Mouse (Mus musculus): ENCODE data around the gene Ifna6. TPM values are rescaled to one million over a fixed set of nuclear protein-coding genes. Genes with fewer than 3 reads are reported as not detected.
"Not testable (repeated sequence)": the region's sequence is repeated elsewhere in the genome, so short reads cannot be mapped to it uniquely, and the experiment has no call there.

Ifna6 gene
- not detected in 2 replicates for total RNA-seq (2012; rRNA removed)
- polyA plus RNA-seq (2012; ENCODE audit: insufficient read depth in 1 of 2, insufficient read length in 2 of 2, low read depth in 1 of 2, low replicate concordance in 2 of 2, missing spikeins in 1 of 2): not detected

- H3K4me3 ChIP-seq (ENCODE audit: control insufficient read depth in 1 of 2, insufficient read depth in 1 of 2, low read depth in 2 of 2, low read length in 2 of 2); H3K4me1 ChIP-seq (ENCODE audit: control insufficient read depth in 1 of 2, insufficient read depth in 2 of 2, low read length in 2 of 2); H3K9me3 ChIP-seq (replicated peaks; ENCODE audit: insufficient read depth, low read length); H3K36me3 ChIP-seq (ENCODE audit: control insufficient read depth in 1 of 2, insufficient read depth in 2 of 2, low read length in 2 of 2); DNase-seq (ENCODE audit: low read depth, low spot score); H3K9ac ChIP-seq (ENCODE audit: control insufficient read depth, low read depth, low read length, poor library complexity, severe bottlenecking); H3K79me2 ChIP-seq (ENCODE audit: control insufficient read depth, insufficient read depth, low read length, poor library complexity); H3K27ac ChIP-seq (ENCODE audit: control insufficient read depth, low read depth, low read length); H3K27me3 ChIP-seq (ENCODE audit: control insufficient read depth in 1 of 2, insufficient read depth in 2 of 2, low read length in 2 of 2): not testable (repeated sequence)
Observed at GRCm38 (mm10) chr4:88827116-88827515, at the start of gene Ifna6. Gene Ifna6 (plus strand): TSS chr4:88827416.

GRCm38 (mm10) chr4:88779550-88779949 lies 47.7 kb upstream of the Ifna6 start, which contains the start of gene Gm13272:
Gene Gm13272 (plus strand): TSS chr4:88779850.
- H3K36me3 ChIP-seq (ENCODE audit: control insufficient read depth in 1 of 2, insufficient read depth in 2 of 2, low read length in 2 of 2); H3K79me2 ChIP-seq (ENCODE audit: control insufficient read depth, insufficient read depth, low read length, poor library complexity); H3K9ac ChIP-seq (ENCODE audit: control insufficient read depth, low read depth, low read length, poor library complexity, severe bottlenecking); H3K27me3 ChIP-seq (ENCODE audit: control insufficient read depth in 1 of 2, insufficient read depth in 2 of 2, low read length in 2 of 2); H3K4me1 ChIP-seq (ENCODE audit: control insufficient read depth in 1 of 2, insufficient read depth in 2 of 2, low read length in 2 of 2); H3K27ac ChIP-seq (ENCODE audit: control insufficient read depth, low read depth, low read length); H3K4me3 ChIP-seq (ENCODE audit: control insufficient read depth in 1 of 2, insufficient read depth in 1 of 2, low read depth in 2 of 2, low read length in 2 of 2); DNase-seq (ENCODE audit: low read depth, low spot score); H3K9me3 ChIP-seq (replicated peaks; ENCODE audit: insufficient read depth, low read length): not testable (repeated sequence)

GRCm38 (mm10) chr4:88780320-88780719 lies 46.9 kb upstream of the Ifna6 start:
- H3K4me1 ChIP-seq (ENCODE audit: control insufficient read depth in 1 of 2, insufficient read depth in 2 of 2, low read length in 2 of 2); H3K4me3 ChIP-seq (ENCODE audit: control insufficient read depth in 1 of 2, insufficient read depth in 1 of 2, low read depth in 2 of 2, low read length in 2 of 2); H3K27me3 ChIP-seq (ENCODE audit: control insufficient read depth in 1 of 2, insufficient read depth in 2 of 2, low read length in 2 of 2); H3K9me3 ChIP-seq (replicated peaks; ENCODE audit: insufficient read depth, low read length); H3K36me3 ChIP-seq (ENCODE audit: control insufficient read depth in 1 of 2, insufficient read depth in 2 of 2, low read length in 2 of 2); H3K79me2 ChIP-seq (ENCODE audit: control insufficient read depth, insufficient read depth, low read length, poor library complexity); H3K27ac ChIP-seq (ENCODE audit: control insufficient read depth, low read depth, low read length); H3K9ac ChIP-seq (ENCODE audit: control insufficient read depth, low read depth, low read length, poor library complexity, severe bottlenecking); DNase-seq (ENCODE audit: low read depth, low spot score): not testable (repeated sequence)

- H3K9ac ChIP-seq (ENCODE audit: control insufficient read depth, low read depth, low read length, poor library complexity, severe bottlenecking); H3K27me3 ChIP-seq (ENCODE audit: control insufficient read depth in 1 of 2, insufficient read depth in 2 of 2, low read length in 2 of 2); H3K27ac ChIP-seq (ENCODE audit: control insufficient read depth, low read depth, low read length); H3K36me3 ChIP-seq (ENCODE audit: control insufficient read depth in 1 of 2, insufficient read depth in 2 of 2, low read length in 2 of 2); H3K79me2 ChIP-seq (ENCODE audit: control insufficient read depth, insufficient read depth, low read length, poor library complexity); H3K9me3 ChIP-seq (replicated peaks; ENCODE audit: insufficient read depth, low read length); H3K4me3 ChIP-seq (ENCODE audit: control insufficient read depth in 1 of 2, insufficient read depth in 1 of 2, low read depth in 2 of 2, low read length in 2 of 2); H3K4me1 ChIP-seq (ENCODE audit: control insufficient read depth in 1 of 2, insufficient read depth in 2 of 2, low read length in 2 of 2); DNase-seq (ENCODE audit: low read depth, low spot score): not testable (repeated sequence)
Observed at GRCm38 (mm10) chr4:88781831-88782230, 45.4 kb upstream of the Ifna6 start, which contains the start of gene Ifnz. Gene Ifnz (plus strand): TSS chr4:88782131.

GRCm38 (mm10) chr4:88782335-88782734 lies 44.9 kb upstream of the Ifna6 start:
- not testable (repeated sequence) for H3K4me1 ChIP-seq (ENCODE audit: control insufficient read depth in 1 of 2, insufficient read depth in 2 of 2, low read length in 2 of 2); H3K9ac ChIP-seq (ENCODE audit: control insufficient read depth, low read depth, low read length, poor library complexity, severe bottlenecking); H3K4me3 ChIP-seq (ENCODE audit: control insufficient read depth in 1 of 2, insufficient read depth in 1 of 2, low read depth in 2 of 2, low read length in 2 of 2); H3K9me3 ChIP-seq (replicated peaks; ENCODE audit: insufficient read depth, low read length); H3K36me3 ChIP-seq (ENCODE audit: control insufficient read depth in 1 of 2, insufficient read depth in 2 of 2, low read length in 2 of 2); DNase-seq (ENCODE audit: low read depth, low spot score); H3K79me2 ChIP-seq (ENCODE audit: control insufficient read depth, insufficient read depth, low read length, poor library complexity); H3K27ac ChIP-seq (ENCODE audit: control insufficient read depth, low read depth, low read length); H3K27me3 ChIP-seq (ENCODE audit: control insufficient read depth in 1 of 2, insufficient read depth in 2 of 2, low read length in 2 of 2)

- not testable (repeated sequence) for H3K9ac ChIP-seq (ENCODE audit: control insufficient read depth, low read depth, low read length, poor library complexity, severe bottlenecking); H3K36me3 ChIP-seq (ENCODE audit: control insufficient read depth in 1 of 2, insufficient read depth in 2 of 2, low read length in 2 of 2); H3K9me3 ChIP-seq (replicated peaks; ENCODE audit: insufficient read depth, low read length); DNase-seq (ENCODE audit: low read depth, low spot score); H3K27me3 ChIP-seq (ENCODE audit: control insufficient read depth in 1 of 2, insufficient read depth in 2 of 2, low read length in 2 of 2); H3K27ac ChIP-seq (ENCODE audit: control insufficient read depth, low read depth, low read length); H3K4me3 ChIP-seq (ENCODE audit: control insufficient read depth in 1 of 2, insufficient read depth in 1 of 2, low read depth in 2 of 2, low read length in 2 of 2); H3K4me1 ChIP-seq (ENCODE audit: control insufficient read depth in 1 of 2, insufficient read depth in 2 of 2, low read length in 2 of 2); H3K79me2 ChIP-seq (ENCODE audit: control insufficient read depth, insufficient read depth, low read length, poor library complexity)
Observed at GRCm38 (mm10) chr4:88785409-88785808, 41.8 kb upstream of the Ifna6 start, which contains the start of gene Gm13276. Gene Gm13276 (plus strand): TSS chr4:88785709.

- not testable (repeated sequence) for H3K9me3 ChIP-seq (replicated peaks; ENCODE audit: insufficient read depth, low read length); H3K27ac ChIP-seq (ENCODE audit: control insufficient read depth, low read depth, low read length); H3K4me1 ChIP-seq (ENCODE audit: control insufficient read depth in 1 of 2, insufficient read depth in 2 of 2, low read length in 2 of 2); H3K9ac ChIP-seq (ENCODE audit: control insufficient read depth, low read depth, low read length, poor library complexity, severe bottlenecking); H3K36me3 ChIP-seq (ENCODE audit: control insufficient read depth in 1 of 2, insufficient read depth in 2 of 2, low read length in 2 of 2); H3K4me3 ChIP-seq (ENCODE audit: control insufficient read depth in 1 of 2, insufficient read depth in 1 of 2, low read depth in 2 of 2, low read length in 2 of 2); H3K27me3 ChIP-seq (ENCODE audit: control insufficient read depth in 1 of 2, insufficient read depth in 2 of 2, low read length in 2 of 2); H3K79me2 ChIP-seq (ENCODE audit: control insufficient read depth, insufficient read depth, low read length, poor library complexity); DNase-seq (ENCODE audit: low read depth, low spot score)
Observed at GRCm38 (mm10) chr4:88788402-88788801, 38.8 kb upstream of the Ifna6 start, which contains the start of gene Gm13277. Gene Gm13277 (plus strand): TSS chr4:88788632.

Data from MEL (cell line).